Mouse (Mus musculus) hindbrain, embryonic 10.5 days (tissue): ENCODE measurements around the gene Baiap2l1. TPM values are rescaled to one million over a fixed set of nuclear protein-coding genes. Genes with fewer than 3 reads are reported as not detected.

ENCODE experiments used
- DNase-seq: peaks from one replicate; pipeline ENCODE4 v3.0.0-alpha.2; 2017; ENCODE audit warnings: low spot score
- H3K27ac ChIP-seq: fragments of 300-500 bp; sonication (generic); 2 replicates; pipeline ENCODE4 v1.5.1; 2016; ENCODE audit warnings: mild to moderate bottlenecking, moderate library complexity
- H3K27me3 ChIP-seq: fragments of 300-500 bp; sonication (generic); 2 replicates; pipeline ENCODE4 v1.6.1; 2016; ENCODE audit warnings: mild to moderate bottlenecking; ENCODE audit not compliant: poor library complexity, insufficient read depth, severe bottlenecking
- H3K36me3 ChIP-seq: fragments of 300-500 bp; sonication (generic); 2 replicates; pipeline ENCODE4 v1.6.1; 2016; ENCODE audit warnings: mild to moderate bottlenecking, moderate library complexity
- H3K4me1 ChIP-seq: fragments of 300-500 bp; sonication (generic); replicated peaks from 2 replicates; pipeline ENCODE4 v1.6.1; 2016; ENCODE audit warnings: mild to moderate bottlenecking
- H3K4me3 ChIP-seq: fragments of 300-500 bp; sonication (generic); 2 replicates; pipeline ENCODE4 v1.5.1; 2016; ENCODE audit warnings: mild to moderate bottlenecking, moderate library complexity
- H3K9me3 ChIP-seq: fragments of 300-500 bp; sonication (generic); 2 replicates; pipeline ENCODE4 v1.6.1; 2016; ENCODE audit warnings: mild to moderate bottlenecking, moderate library complexity
- WGBS: fragments of 180-500 bp; shearing (Covaris S2); methylation state at CpG from one replicate; pipeline ENCODE4 v1.1.7; 2016; 5-methylcytosine and 5-hydroxymethylcytosine counted together
- polyA plus RNA-seq: library from polyadenylated mRNA; unstranded; fragments of >200 nt; fragmentation: Nextera tagmentation; extraction: Ambion mirVana; gene quantifications from 2 replicates; pipeline ENCODE4 v1.2.1, GENCODE M21; 2016

The Baiap2l1 gene
- polyA plus RNA-seq: 3.8 and 5.2 TPM in 2 replicates

- Histone ChIP-seq H3K27me3 (peaks cover 30% of the 10 kb centered on the region), H3K9me3 (no peaks in the 10 kb centered on the region), H3K27ac (peak within 1 kb of the TSS; percentile 81), H3K4me3 (peak within 1 kb of the TSS; percentile 71), H3K4me1 (peaks cover 21% of the 10 kb centered on the region), H3K36me3 (no peaks in the 10 kb centered on the region)
- under 1% methylated on average over 60 of the region's 60 CpGs for WGBS
- DNase-seq: peak; percentile 94
Observed at GRCm38 (mm10) chr5:144357881-144358591, at the start of gene Baiap2l1. Baiap2l1 (minus strand) TSS chr5:144358112.

GRCm38 (mm10) chr5:144406256-144406655, 48.3 kb upstream of the Baiap2l1 start:
- WGBS: 88% methylated on average over 11 of the region's 11 CpGs
- Histone ChIP-seq H3K27me3 (no peaks in the 10 kb centered on the region), H3K9me3 (no peaks in the 10 kb centered on the region), H3K27ac (no peak overlapping the region), H3K36me3 (no peaks in the 10 kb centered on the region), H3K4me3 (no peak overlapping the region), H3K4me1 (peaks cover 3% of the 10 kb centered on the region)
- no peak for DNase-seq

GRCm38 (mm10) chr5:144400821-144401220, 42.9 kb upstream of the Baiap2l1 start:
- WGBS: 46% methylated on average over 5 of the region's 5 CpGs
- DNase-seq: peak; percentile 16
- Histone ChIP-seq H3K4me3 (no peak overlapping the region), H3K27ac (no peak overlapping the region), H3K36me3 (no peaks in the 10 kb centered on the region), H3K4me1 (peaks cover 11% of the 10 kb centered on the region), H3K9me3 (peaks cover 4% of the 10 kb centered on the region; the same call in 1 of the 2 replicates), H3K27me3 (no peaks in the 10 kb centered on the region)

GRCm38 (mm10) chr5:144397566-144397965, 39.7 kb upstream of the Baiap2l1 start:
- Histone ChIP-seq H3K4me3 (no peak overlapping the region), H3K27me3 (no peaks in the 10 kb centered on the region), H3K27ac (no peak overlapping the region), H3K9me3 (peaks cover 7% of the 10 kb centered on the region; the same call in 1 of the 2 replicates), H3K4me1 (peaks cover 11% of the 10 kb centered on the region), H3K36me3 (no peaks in the 10 kb centered on the region)
- no peak for DNase-seq
- 53% methylated on average over 7 of the region's 9 CpGs for WGBS

GRCm38 (mm10) chr5:144394142-144394541, 36.2 kb upstream of the Baiap2l1 start:
- Histone ChIP-seq H3K4me3 (no peak overlapping the region), H3K4me1 (no peaks in the 10 kb centered on the region), H3K36me3 (no peaks in the 10 kb centered on the region), H3K27me3 (no peaks in the 10 kb centered on the region), H3K9me3 (peaks cover 7% of the 10 kb centered on the region; the same call in 1 of the 2 replicates), H3K27ac (no peak overlapping the region)
- 93% methylated on average over 2 of the region's 2 CpGs for WGBS
- DNase-seq: no peak

GRCm38 (mm10) chr5:144387851-144388250, 29.9 kb upstream of the Baiap2l1 start:
- Histone ChIP-seq H3K4me3 (no peak overlapping the region), H3K27ac (no peak overlapping the region), H3K4me1 (no peaks in the 10 kb centered on the region), H3K27me3 (no peaks in the 10 kb centered on the region), H3K9me3 (peaks cover 7% of the 10 kb centered on the region), H3K36me3 (no peaks in the 10 kb centered on the region)
- 11% methylated on average over 6 of the region's 6 CpGs for WGBS
- peak; percentile 60 for DNase-seq

- DNase-seq: no peak
- Histone ChIP-seq H3K4me1 (no peaks in the 10 kb centered on the region), H3K36me3 (no peaks in the 10 kb centered on the region), H3K4me3 (no peak overlapping the region), H3K27ac (no peak overlapping the region), H3K27me3 (no peaks in the 10 kb centered on the region), H3K9me3 (peaks cover 7% of the 10 kb centered on the region)
- 59% methylated on average over 3 of the region's 3 CpGs for WGBS
Observed at GRCm38 (mm10) chr5:144383936-144384335, 26.0 kb upstream of the Baiap2l1 start.

- Histone ChIP-seq H3K9me3 (peaks cover 13% of the 10 kb centered on the region), H3K4me1 (no peaks in the 10 kb centered on the region), H3K4me3 (no peak overlapping the region), H3K36me3 (no peaks in the 10 kb centered on the region), H3K27ac (no peak overlapping the region), H3K27me3 (no peaks in the 10 kb centered on the region)
- WGBS: 86% methylated on average over 3 of the region's 3 CpGs
- DNase-seq: no peak
Observed at GRCm38 (mm10) chr5:144381782-144382181, 23.9 kb upstream of the Baiap2l1 start.

GRCm38 (mm10) chr5:144380689-144381088, 22.8 kb upstream of the Baiap2l1 start:
- no peak overlapping the region for H3K27ac ChIP-seq
- 91% methylated on average over 7 of the region's 7 CpGs for WGBS
- no peaks in the 10 kb centered on the region for H3K36me3 ChIP-seq
- no peak for DNase-seq
- H3K4me1 ChIP-seq: no peaks in the 10 kb centered on the region
- no peak overlapping the region for H3K4me3 ChIP-seq
- peaks cover 13% of the 10 kb centered on the region for H3K9me3 ChIP-seq
- no peaks in the 10 kb centered on the region for H3K27me3 ChIP-seq

GRCm38 (mm10) chr5:144379431-144379830, 21.5 kb upstream of the Baiap2l1 start:
- 92% methylated on average over 4 of the region's 4 CpGs for WGBS
- DNase-seq: no peak
- Histone ChIP-seq H3K4me1 (no peaks in the 10 kb centered on the region), H3K4me3 (no peak overlapping the region), H3K27ac (no peak overlapping the region), H3K9me3 (peaks cover 8% of the 10 kb centered on the region; the same call in 1 of the 2 replicates), H3K36me3 (no peaks in the 10 kb centered on the region), H3K27me3 (no peaks in the 10 kb centered on the region)

GRCm38 (mm10) chr5:144372885-144373284, 15.0 kb upstream of the Baiap2l1 start:
- no peak overlapping the region for H3K4me3 ChIP-seq
- H3K9me3 ChIP-seq: peaks cover 6% of the 10 kb centered on the region; the same call in 1 of the 2 replicates
- DNase-seq: no peak
- peaks cover 8% of the 10 kb centered on the region for H3K4me1 ChIP-seq
- H3K36me3 ChIP-seq: no peaks in the 10 kb centered on the region
- H3K27ac ChIP-seq: no peak overlapping the region
- WGBS: 93% methylated on average over 2 of the region's 2 CpGs
- H3K27me3 ChIP-seq: no peaks in the 10 kb centered on the region

- 62% methylated on average over 2 of the region's 2 CpGs for whole genome bisulfite sequencing
- no peaks in the 10 kb centered on the region for H3K27me3 ChIP-seq
- no peaks in the 10 kb centered on the region for H3K36me3 ChIP-seq
Observed at GRCm38 (mm10) chr5:144372177-144372576, 14.3 kb upstream of the Baiap2l1 start.

GRCm38 (mm10) chr5:144370986-144371385, 13.1 kb upstream of the Baiap2l1 start:
- WGBS: 5% methylated on average over 6 of the region's 6 CpGs
- DNase-seq: peak; percentile 63

More at GRCm38 (mm10) chr5:144372177-144372576, 14.3 kb upstream of the Baiap2l1 start:
- no peak for DNase-seq
- no peak overlapping the region for H3K4me3 ChIP-seq
- no peak overlapping the region for H3K27ac ChIP-seq
- peaks cover 8% of the 10 kb centered on the region for H3K4me1 ChIP-seq
- H3K9me3 ChIP-seq: peaks cover under 1% of the 10 kb centered on the region; the same call in 1 of the 2 replicates

More at GRCm38 (mm10) chr5:144370986-144371385, 13.1 kb upstream of the Baiap2l1 start:
- Histone ChIP-seq H3K9me3 (no peaks in the 10 kb centered on the region), H3K27me3 (no peaks in the 10 kb centered on the region), H3K4me3 (no peak overlapping the region), H3K4me1 (peaks cover 8% of the 10 kb centered on the region), H3K36me3 (no peaks in the 10 kb centered on the region), H3K27ac (no peak overlapping the region)
